Mouse (Mus musculus) left cerebral cortex, postnatal 10 days (tissue): ENCODE data around the gene Ror1. TPM values are rescaled to one million over a fixed set of nuclear protein-coding genes. Genes with fewer than 3 reads are reported as not detected.
A peak's percentile ranks its signal among the peaks of the same experiment; 100 is the strongest.

Experiments
- DNase-seq, 2 experiments: peaks; one replicate each; pipeline ENCODE4 v3.0.0; 2021 to 2022; ENCODE audit warnings: low spot score in 2 of 2, mixed read lengths in 1 of 2; ENCODE audit errors: extremely low spot score in 1 of 2
- intact Hi-C: fragments of 180-260 bp; cut with DNase I; formaldehyde crosslinking; loops from one replicate; pipeline ENCODE4 v1.15.1; 2025
- total RNA-seq, 2 experiments: library from RNA; stranded (reverse); gene quantifications; 2 replicates each; pipeline ENCODE4 v1.2.3; 2021

Ror1 gene
- total RNA-seq, 2 experiments from 2014 or later = 0.89 to 1.2 TPM

- no peak for DNase-seq
- intact Hi-C loops = no loop called here
These were observed 12.0 kb downstream of the Ror1 start for GRCm38 (mm10) chr4:100107593-100107992.

GRCm38 (mm10) chr4:100108551-100108950 lies 13.0 kb downstream of the Ror1 start:
- intact Hi-C loops = no loop called here
- no peak for DNase-seq

DNA sequence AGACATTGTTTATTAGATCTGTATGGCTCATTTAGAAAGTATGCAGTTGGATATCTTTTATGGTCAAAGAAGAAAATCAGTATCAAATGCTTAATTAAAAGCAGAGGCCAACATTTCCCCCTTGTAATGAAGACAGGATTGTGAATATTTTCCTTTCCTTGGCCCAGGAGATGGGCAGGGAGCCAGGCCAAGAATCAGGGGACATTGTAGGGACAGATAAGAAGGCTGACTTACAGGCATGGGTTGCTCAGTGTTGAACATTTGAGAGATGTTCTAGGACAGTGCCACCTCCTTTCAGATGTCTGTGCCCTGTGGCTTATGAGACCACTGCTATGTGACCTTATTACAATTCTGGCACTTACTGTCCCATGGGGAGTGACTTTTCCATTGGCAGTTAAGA lies 18.6 kb downstream of the Ror1 start:
- intact Hi-C loops = no loop called here
- no peak for DNase-seq

DNA sequence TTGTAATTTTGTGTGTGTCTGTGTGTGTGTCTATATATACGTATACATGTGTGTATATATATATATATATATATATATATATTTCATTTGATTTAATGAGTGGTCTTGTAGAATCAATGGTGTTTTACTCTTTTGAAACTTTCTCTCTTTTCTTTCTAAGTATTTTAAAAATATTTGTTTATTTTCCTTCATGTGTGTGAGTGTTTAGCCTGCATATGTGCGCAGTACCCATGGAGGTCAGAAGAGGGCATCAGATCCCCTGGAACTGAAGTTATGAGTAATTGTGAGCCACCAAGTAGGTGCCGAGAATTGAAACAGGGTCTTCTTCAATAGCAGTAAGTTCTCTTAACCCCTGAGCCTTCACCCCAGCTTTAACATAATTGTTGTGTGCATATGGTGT lies 20.8 kb downstream of the Ror1 start:
- no peak for DNase-seq
- intact Hi-C loops = no loop called here

DNA sequence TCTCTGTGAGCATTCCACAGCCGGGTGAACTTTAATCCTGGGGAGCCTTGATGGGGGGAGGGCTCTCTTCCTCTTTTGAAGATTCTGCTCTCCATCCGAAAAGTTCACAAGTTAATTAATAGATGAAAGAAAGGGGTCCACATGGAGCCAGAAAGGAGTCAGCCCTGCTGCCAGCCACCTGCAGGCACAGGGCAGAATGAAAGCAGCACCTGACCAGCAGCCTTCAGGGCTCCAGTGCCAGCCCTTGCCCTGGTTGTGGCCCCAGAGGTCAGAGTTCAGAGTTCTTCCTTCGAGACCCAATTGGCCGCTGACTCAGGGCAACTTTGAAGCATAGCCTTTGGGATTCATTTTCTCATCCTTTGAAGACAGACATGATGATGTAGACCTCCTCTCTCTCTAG lies 23.1 kb downstream of the Ror1 start:
- intact Hi-C loops = no loop called here
- DNase-seq = no peak

DNA sequence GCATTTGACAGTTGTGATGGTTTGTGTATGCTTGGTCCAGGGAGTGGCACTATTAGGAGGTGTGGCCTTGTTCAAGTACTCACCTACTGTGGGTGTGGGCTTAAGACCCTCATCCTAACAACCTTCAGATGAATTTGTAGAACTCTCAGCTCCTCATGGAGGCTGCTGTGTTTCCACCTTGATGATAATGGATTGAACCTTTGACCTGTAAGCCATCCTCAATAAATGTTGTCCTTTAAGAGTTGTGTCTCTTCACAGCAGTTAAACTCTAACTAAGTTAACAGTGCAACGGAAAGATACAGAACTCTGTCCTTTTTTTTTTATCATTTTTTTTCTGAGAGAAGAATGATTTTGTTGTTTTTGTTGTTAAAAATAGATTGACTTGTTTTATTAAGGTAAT lies 23.8 kb downstream of the Ror1 start:
- no peak for DNase-seq
- intact Hi-C loops = no loop called here

DNA sequence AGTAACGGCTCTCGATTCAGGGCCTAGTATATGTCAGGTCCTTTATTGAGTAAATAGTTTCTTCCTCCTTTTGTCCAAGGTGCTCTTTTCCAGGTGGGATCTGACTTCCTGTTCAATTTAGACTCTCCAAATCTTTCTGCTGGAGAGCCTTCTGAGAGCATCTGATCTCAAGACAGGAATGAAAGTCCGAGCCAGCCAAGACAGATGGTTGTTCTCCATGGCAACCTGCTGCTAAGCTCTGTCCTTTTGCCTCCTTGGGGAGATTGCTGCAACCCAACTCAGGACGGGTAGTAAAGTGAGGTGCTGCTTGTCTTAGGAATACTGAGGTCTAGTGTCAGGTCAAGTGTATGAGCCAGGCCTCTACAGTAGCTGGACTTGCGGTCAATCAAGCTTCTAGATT lies 25.0 kb downstream of the Ror1 start:
- intact Hi-C loops = no loop called here
- no peak for DNase-seq

- no peak for DNase-seq
- intact Hi-C loops = no loop called here
These were observed 26.8 kb downstream of the Ror1 start for GRCm38 (mm10) chr4:100122436-100122835.

GRCm38 (mm10) chr4:100123519-100123918 lies 27.9 kb downstream of the Ror1 start:
- intact Hi-C loops = no loop called here
- no peak for DNase-seq

- no peak for DNase-seq
- intact Hi-C loops = no loop called here
These were observed 28.5 kb downstream of the Ror1 start for GRCm38 (mm10) chr4:100124056-100124455.

GRCm38 (mm10) chr4:100124935-100125334 lies 29.3 kb downstream of the Ror1 start:
- intact Hi-C loops = no loop called here
- no peak for DNase-seq

GRCm38 (mm10) chr4:100126531-100127310 lies 31.1 kb downstream of the Ror1 start:
- intact Hi-C loops = no loop called here

DNA sequence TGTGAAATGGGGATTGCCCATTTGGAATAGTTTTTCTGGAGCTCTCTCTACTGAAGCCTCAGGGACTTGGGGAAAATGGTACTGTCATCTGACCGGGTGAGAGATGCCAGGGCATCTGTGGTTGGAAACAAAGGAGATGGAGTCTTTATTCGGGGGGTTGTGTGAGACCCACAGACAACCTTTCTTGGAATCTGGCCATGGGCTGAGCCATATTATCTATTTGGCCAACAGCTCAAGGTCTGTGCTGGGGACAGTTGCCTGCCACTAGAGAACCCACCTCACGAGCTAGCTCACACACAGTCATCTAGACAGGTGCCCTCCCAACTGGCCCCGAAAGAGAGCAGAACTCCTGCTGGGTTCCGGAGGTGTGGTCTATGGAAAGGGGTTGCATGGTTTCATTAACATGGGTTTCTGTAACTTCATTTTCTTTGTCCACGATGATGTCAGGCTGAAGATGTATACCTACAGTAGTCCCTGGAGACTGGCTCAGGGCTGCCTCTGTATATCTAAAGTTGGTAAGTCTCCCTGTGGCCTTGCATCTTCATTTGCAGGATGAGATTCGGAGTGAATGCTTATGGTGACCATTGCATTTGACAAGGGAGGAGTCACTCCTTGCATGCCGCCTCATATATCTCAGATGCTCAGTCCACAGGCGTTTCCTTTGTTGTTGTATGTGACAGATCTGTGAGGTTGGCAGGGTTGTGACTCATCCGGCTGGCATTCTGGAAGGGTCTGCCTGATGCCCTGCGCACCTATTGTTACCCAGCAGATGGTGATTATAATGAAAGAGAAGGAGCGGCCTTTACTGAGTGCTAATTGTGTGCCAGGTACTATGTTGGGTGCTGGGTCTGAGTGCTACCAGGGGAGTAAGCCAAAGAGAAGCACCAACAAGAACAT lies 32.7 kb downstream of the Ror1 start:
- DNase-seq = no peak
- intact Hi-C loops = no loop called here

More at GRCm38 (mm10) chr4:100126531-100127310, 31.1 kb downstream of the Ror1 start:
- DNase-seq = no peak

GRCm38 (mm10) chr4:100129201-100129600 lies 33.6 kb downstream of the Ror1 start:
- DNase-seq = no peak
- intact Hi-C loops = no loop called here

DNA sequence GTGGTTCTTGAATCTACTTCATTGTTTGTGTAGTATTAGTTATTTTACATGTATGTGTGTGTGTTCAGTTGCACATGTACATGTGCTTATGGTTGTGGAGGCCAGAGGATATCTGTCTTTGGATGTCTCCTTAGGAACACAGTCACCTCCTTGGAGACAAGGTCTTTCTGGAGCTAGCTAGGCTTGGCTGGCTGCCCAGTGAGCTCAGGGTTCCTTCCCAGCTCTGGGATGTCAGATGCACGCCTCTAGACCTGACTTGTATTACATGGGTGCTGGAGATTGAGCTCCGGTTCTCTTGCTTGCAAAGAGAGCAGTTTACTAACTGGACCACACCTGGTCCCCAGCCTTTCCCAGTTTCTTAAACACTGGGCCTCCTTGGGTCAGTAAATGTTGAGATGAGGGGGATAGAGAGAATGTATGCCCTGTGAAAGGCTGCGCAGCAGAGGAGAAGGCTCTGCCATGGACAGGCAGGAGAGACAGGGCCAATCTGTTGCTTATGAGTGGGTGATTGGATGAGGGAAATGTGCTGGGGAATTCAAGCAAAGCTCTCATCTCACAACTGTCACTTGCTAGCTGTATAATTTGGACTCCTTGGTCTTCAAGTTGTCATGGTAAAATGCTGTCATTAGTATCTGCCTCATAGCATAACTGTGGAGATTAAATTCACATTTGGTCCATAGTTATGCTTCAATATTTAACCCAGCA lies 35.3 kb downstream of the Ror1 start:
- intact Hi-C loops = no loop called here
- DNase-seq = peak; percentile 19 to 57

DNA sequence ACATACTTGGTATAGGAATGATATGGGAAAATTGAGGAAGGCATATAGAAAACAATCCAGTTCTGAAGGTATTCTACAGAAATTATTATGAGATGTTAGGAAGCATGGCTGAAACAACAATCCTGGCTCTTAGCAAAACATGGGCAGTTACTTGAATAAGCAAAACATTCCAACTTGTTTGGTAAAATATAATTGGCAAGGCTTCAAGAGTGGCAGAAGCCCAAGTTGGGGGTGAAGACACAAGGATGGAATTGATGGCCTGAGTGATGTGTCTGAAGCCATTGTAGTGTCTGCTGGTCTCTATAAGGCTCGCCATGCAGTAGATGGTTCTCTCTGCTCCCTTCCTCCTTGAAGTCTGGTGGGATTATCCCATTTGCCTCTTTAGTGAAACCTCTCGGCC lies 35.9 kb downstream of the Ror1 start:
- no peak for DNase-seq
- intact Hi-C loops = no loop called here

DNA sequence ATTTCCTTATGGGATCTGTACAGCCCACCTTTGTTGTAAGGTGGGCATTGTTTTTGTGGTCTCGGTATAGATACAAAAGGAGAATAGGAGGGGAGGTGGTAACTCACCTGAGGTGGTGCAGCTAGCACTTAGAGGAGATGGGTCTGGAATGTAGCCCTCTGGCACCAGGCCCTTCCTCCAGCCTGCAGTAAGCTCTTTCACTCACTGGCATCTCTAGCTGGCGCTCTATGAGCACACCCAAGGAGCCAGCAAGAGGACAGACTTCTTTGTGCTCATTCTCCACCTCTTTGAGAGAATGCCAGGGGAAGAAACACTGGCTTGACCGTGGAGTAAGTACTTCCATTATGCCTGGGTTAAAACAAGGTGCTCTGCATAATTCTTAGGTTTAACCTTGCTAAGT lies 36.7 kb downstream of the Ror1 start:
- intact Hi-C loops = no loop called here
- no peak for DNase-seq

- intact Hi-C loops = no loop called here
- no peak for DNase-seq
These were observed 40.5 kb downstream of the Ror1 start for GRCm38 (mm10) chr4:100136046-100136445.

DNA sequence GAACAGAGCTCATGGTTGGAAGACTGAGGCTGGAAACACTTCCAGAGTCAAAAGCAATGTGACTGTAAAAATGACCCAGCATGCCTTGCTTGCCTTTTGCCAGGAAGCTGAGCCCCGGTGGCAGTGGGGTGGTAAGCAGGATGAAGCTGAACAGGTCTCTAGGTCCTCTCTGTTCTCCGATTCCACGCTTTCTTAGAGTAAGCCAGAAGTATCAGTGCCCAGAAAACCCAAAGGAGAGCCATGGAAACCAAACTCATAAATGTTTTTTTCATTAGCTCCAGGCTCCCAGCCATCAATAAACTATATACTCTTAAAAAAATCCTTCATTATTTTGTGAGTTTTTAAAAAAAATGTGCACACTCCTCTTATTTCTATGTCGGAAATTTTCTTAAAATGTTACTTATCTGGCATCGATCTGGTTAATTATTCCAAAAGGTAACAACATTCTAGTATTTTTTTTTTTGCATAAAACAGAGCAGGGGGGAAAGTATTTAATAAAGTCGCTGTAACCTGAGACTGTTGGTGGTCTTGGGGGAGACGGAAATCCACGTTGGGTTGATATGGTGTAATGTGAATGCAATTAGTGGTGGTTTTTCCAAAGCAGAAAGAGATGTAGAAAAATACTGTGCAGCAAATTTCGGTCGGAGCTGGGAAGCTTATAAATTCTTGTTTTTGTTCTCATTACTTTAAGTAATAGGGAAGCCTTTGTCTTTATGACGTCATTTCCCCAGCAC lies 41.7 kb downstream of the Ror1 start:
- no peak for DNase-seq
- intact Hi-C loops = no loop called here
